Mouse (Mus musculus) kidney, adult 2 months (tissue): ENCODE measurements around the gene Ptprm. TPM values are rescaled to one million over a fixed set of nuclear protein-coding genes. Genes with fewer than 3 reads are reported as not detected.

Experiments
- DNase-seq: peaks from one replicate; pipeline ENCODE4 v3.0.0; 2021
- H3K27ac ChIP-seq: fragments of 200-500 bp; 2 replicates; pipeline ENCODE4 v1.5.1; 2012; ENCODE audit warnings: low read depth, low read length, control low read depth, inconsistent platforms; ENCODE audit not compliant: insufficient read depth
- H3K27me3 ChIP-seq: fragments of 200-500 bp; replicated peaks from 2 replicates; pipeline ENCODE4 v1.6.1; 2012; ENCODE audit warnings: mild to moderate bottlenecking, moderate library complexity, low read length, inconsistent platforms; ENCODE audit not compliant: control insufficient read depth, insufficient read depth
- H3K36me3 ChIP-seq: fragments of 200-500 bp; 2 replicates; pipeline ENCODE4 v1.6.1; 2012; ENCODE audit warnings: mild to moderate bottlenecking, moderate library complexity, low read length, inconsistent platforms; ENCODE audit not compliant: control insufficient read depth, insufficient read depth
- H3K4me1 ChIP-seq: fragments of 200-500 bp; 2 replicates; pipeline ENCODE4 v1.6.1; 2011; ENCODE audit warnings: low read length; ENCODE audit not compliant: control insufficient read depth, insufficient read depth
- H3K4me3 ChIP-seq: fragments of 200-500 bp; 2 replicates; pipeline ENCODE4 v1.5.1; 2011; ENCODE audit warnings: mild to moderate bottlenecking, low read depth, low read length, control low read depth; ENCODE audit not compliant: insufficient read depth
- CTCF ChIP-seq: fragments of 200-500 bp; conservative IDR thresholded peaks from 2 replicates; pipeline ENCODE4 v1.5.1; 2011; ENCODE audit warnings: low read depth, mild to moderate bottlenecking, control low read depth, low read length, moderate library complexity, mixed read lengths; ENCODE audit not compliant: insufficient read depth, insufficient read length
- POLR2A ChIP-seq: fragments of 200-500 bp; IDR thresholded peaks from one replicate; pipeline ENCODE4 v1.6.1; 2011; ENCODE audit warnings: low read depth, low read length, control low read depth
- WGBS: fragments of 180-500 bp; shearing (Covaris S2); methylation state at CpG from one replicate; pipeline ENCODE4 v1.1.7; 2018; 5-methylcytosine and 5-hydroxymethylcytosine counted together
- polyA plus RNA-seq: library from polyadenylated mRNA; depleted of rRNA; stranded (reverse); fragments of >200 nt; gene quantifications from 2 replicates; pipeline ENCODE4 v1.2.3, GENCODE M21; 2012

Gene Ptprm
- polyA plus RNA-seq, 1 experiment = 9.6 TPM

DNA sequence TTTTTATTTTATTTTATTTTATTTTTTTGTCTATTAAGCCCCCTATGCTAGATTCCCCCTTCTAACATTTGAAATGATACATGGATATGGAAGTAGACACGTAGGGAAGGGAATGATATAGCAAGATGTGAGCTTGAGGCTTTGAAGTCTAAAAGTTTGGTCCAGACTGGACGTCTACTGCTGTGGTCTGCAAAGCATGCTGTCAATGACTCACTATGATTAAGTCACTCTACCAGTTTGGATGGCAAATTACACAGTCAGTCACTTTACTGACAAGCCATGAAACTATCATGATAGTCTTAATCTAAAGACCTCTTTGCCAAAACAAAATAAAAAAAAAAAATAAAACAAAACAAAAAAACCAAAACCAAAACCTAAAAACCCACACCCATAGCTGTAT is 363.5 kb downstream of the Ptprm start:
- 76% methylated on average over 2 of the region's 2 CpGs for WGBS
- Histone ChIP-seq H3K27ac (no peak overlapping the region), H3K4me1 (no peaks in the 10 kb centered on the region), H3K4me3 (no peak overlapping the region), H3K36me3 (no peaks in the 10 kb centered on the region), H3K27me3 (no peaks in the 10 kb centered on the region)
- TF ChIP-seq CTCF (no peak), POLR2A (no peak)
- no peak for DNase-seq

DNA sequence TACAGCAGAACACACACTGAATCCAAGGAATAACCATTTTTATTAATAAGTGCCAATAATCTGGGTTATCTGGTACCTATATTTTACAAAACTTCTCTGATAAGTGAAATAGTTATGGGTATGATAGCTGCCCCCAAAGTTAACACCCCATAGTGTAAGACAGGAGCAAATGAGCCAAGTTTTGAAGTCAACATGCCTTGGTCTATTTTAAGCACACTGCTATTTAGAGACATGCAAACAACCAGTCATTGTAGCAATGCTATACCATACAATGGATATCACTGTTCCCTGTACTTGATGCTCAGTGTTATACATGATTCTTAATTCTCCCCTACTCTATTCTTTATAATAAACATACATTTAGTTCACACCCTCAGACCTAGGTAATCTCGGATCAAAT is 366.2 kb downstream of the Ptprm start:
- 83% methylated on average over 1 of the region's 1 CpGs for WGBS
- no peak overlapping the region for H3K4me3 ChIP-seq
- no peaks in the 10 kb centered on the region for H3K27me3 ChIP-seq
- H3K27ac ChIP-seq = no peak overlapping the region
- H3K36me3 ChIP-seq = no peaks in the 10 kb centered on the region
- no peak for DNase-seq
- TF ChIP-seq CTCF (no peak), POLR2A (no peak)
- H3K4me1 ChIP-seq = no peaks in the 10 kb centered on the region

DNA sequence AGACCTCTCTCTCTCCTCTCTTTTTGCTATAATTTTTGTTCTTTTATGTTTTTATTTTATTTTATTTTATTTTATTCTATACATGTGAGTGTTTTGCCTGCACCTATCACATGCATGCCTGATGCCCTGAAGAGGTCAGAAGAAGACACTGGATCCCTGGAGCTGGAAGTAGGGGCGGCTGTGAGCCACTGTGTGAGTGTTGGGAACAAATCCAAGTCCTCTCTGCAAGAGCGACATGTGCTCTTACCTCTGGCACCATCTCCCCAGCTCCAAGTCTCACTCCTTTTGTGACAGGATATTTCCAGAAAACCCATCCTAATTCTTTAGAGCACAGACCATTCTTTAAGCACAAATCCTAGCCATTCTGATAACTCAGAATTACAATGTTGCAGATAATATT is 372.6 kb downstream of the Ptprm start:
- Histone ChIP-seq H3K27ac (no peak overlapping the region), H3K4me3 (no peak overlapping the region), H3K27me3 (no peaks in the 10 kb centered on the region), H3K4me1 (no peaks in the 10 kb centered on the region), H3K36me3 (no peaks in the 10 kb centered on the region)
- TF ChIP-seq POLR2A (no peak), CTCF (no peak)
- WGBS = 62% methylated on average over 2 of the region's 2 CpGs
- no peak for DNase-seq

DNA sequence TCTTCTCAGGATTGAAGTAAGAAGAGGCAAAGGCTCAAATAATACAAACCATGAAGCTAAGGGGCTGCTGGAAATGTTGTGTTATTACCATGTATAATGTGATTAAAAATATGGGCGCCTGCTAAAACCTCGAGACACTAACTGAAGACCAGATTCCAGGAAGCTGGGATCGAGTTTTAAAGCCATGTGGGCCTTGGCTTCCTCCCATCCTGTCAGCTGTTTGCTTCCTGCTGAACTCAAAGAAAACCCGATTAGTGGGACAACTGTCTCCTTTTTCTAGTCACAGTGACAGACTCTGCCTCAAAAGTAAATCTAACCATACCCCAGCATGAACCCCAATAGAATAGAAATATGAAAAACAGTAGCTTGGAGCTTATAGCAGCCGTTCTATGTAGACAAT is 374.3 kb downstream of the Ptprm start:
- 45% methylated on average over 5 of the region's 5 CpGs for WGBS
- Histone ChIP-seq H3K4me3 (no peak overlapping the region), H3K27ac (no peak overlapping the region), H3K36me3 (no peaks in the 10 kb centered on the region), H3K27me3 (no peaks in the 10 kb centered on the region), H3K4me1 (no peaks in the 10 kb centered on the region)
- no peak for TF ChIP-seq CTCF
- TF ChIP-seq POLR2A = no peak
- DNase-seq = peak; percentile 12

DNA sequence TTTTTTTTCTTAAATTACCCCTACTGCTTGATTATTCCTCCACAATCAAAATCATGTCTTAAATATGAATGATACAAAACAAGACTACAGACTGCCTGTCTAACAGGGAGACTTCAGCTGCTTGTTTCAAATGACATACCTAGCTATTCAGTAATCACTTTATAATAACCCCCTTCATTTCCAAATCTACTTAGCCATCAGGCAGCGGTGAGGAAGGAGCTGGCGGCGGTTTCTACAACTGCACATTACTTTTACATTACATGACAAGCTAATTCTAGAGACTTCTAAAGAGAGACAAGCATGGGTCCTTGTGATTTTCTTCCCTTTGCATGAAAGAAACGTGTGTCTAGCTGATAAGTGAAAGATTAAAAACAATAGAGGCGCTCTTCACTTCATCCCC is 377.8 kb downstream of the Ptprm start:
- Histone ChIP-seq H3K4me1 (no peaks in the 10 kb centered on the region), H3K27me3 (no peaks in the 10 kb centered on the region), H3K27ac (no peak overlapping the region), H3K4me3 (no peak overlapping the region), H3K36me3 (no peaks in the 10 kb centered on the region)
- WGBS = 85% methylated on average over 5 of the region's 5 CpGs
- TF ChIP-seq CTCF = no peak
- TF ChIP-seq POLR2A = no peak
- no peak for DNase-seq

DNA sequence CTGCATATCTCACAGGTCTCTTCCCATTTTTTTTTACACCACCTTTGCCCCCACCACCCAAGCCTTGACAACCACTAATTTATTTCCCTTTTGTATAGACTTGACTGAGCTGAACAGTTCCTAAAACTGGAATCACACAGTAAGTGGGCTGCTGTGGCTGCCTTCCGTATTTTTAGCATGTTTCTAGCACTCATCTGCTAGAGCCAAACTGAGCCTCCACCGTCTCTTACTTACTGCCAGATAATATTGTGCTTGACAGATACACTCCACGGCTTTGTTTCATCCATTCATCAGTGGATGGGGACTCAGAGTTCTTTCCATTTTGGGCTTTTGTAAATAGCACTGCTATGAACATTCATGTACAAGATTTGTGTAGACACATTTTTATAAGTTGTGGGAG is 381.3 kb downstream of the Ptprm start:
- Histone ChIP-seq H3K27ac (no peak overlapping the region), H3K4me3 (no peak overlapping the region), H3K36me3 (no peaks in the 10 kb centered on the region), H3K27me3 (no peaks in the 10 kb centered on the region), H3K4me1 (no peaks in the 10 kb centered on the region)
- no peak for TF ChIP-seq POLR2A
- no peak for TF ChIP-seq CTCF
- 82% methylated on average over 3 of the region's 3 CpGs for WGBS
- DNase-seq = no peak

DNA sequence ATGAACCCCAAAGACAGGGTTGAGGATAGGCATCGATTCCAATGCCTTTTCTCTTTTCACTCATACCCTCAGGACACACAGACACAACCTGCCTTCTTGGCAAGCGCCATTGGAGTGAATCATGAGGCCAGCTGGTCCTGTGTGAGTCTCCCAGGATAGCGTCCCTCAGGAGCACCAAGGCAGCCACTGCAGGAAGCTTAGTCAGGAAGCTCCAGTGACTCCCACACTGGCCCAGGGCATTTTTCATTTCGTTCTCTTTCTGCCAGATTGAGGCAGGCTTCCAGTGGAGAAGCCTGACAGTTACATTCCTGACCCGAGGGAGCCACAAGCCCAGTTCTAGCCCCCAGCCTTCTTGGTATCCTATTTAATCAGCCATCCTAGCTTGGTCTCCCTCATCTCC is 393.3 kb downstream of the Ptprm start:
- Histone ChIP-seq H3K4me1 (no peaks in the 10 kb centered on the region), H3K4me3 (no peak overlapping the region), H3K36me3 (no peaks in the 10 kb centered on the region), H3K27me3 (no peaks in the 10 kb centered on the region), H3K27ac (no peak overlapping the region)
- TF ChIP-seq CTCF (no peak), POLR2A (no peak)
- no peak for DNase-seq
- WGBS = 38% methylated on average over 5 of the region's 5 CpGs

DNA sequence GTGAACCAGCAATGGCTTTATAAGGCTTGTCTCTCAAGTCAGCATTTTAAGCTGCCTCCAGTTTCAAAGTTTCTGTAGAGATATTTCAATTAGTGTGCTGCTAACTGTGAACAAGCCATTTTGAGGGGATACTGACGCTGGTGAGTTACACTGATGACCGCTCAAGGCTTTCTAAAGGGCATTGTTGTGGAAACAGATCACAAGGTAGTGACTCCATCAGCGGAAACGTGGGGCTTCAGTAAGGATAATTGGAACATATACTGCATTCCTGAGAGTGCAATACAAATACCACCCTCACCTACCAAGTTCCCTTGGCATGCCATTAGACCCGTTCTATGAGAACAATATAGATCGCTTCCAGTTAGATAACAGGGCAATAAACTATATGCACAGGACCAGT is 393.7 kb downstream of the Ptprm start:
- Histone ChIP-seq H3K4me3 (no peak overlapping the region), H3K36me3 (no peaks in the 10 kb centered on the region), H3K27me3 (no peaks in the 10 kb centered on the region), H3K4me1 (no peaks in the 10 kb centered on the region), H3K27ac (no peak overlapping the region)
- TF ChIP-seq POLR2A = no peak
- TF ChIP-seq CTCF = no peak
- DNase-seq = no peak
- WGBS = 55% methylated on average over 6 of the region's 6 CpGs
